Mouse (Mus musculus) embryonic facial prominence, embryonic 10.5 days (tissue): ENCODE results near the gene Plekhm1. TPM values are rescaled to one million over a fixed set of nuclear protein-coding genes. Genes with fewer than 3 reads are reported as not detected.

ENCODE experiments used
- DNase-seq: peaks from one replicate; pipeline ENCODE4 v3.0.0-alpha.2; 2017; ENCODE audit warnings: low spot score
- H3K27ac ChIP-seq: fragments of 300-500 bp; sonication (generic); replicated peaks from 2 replicates; pipeline ENCODE4 v1.5.1; 2016; ENCODE audit warnings: mild to moderate bottlenecking
- H3K27me3 ChIP-seq: fragments of 300-500 bp; sonication (generic); replicated peaks from 2 replicates; pipeline ENCODE4 v1.6.1; 2016; ENCODE audit warnings: low read depth, mild to moderate bottlenecking; ENCODE audit not compliant: poor library complexity, severe bottlenecking
- H3K36me3 ChIP-seq: fragments of 300-500 bp; sonication (generic); replicated peaks from 2 replicates; pipeline ENCODE4 v1.6.1; 2016; ENCODE audit warnings: mild to moderate bottlenecking, moderate library complexity
- H3K4me1 ChIP-seq: fragments of 300-500 bp; sonication (generic); 2 replicates; pipeline ENCODE4 v1.6.1; 2016
- H3K4me3 ChIP-seq: fragments of 300-500 bp; sonication (generic); 2 replicates; pipeline ENCODE4 v1.5.1; 2016; ENCODE audit warnings: mild to moderate bottlenecking, moderate library complexity
- H3K9me3 ChIP-seq: fragments of 300-500 bp; sonication (generic); 2 replicates; pipeline ENCODE4 v1.6.1; 2016; ENCODE audit warnings: mild to moderate bottlenecking
- WGBS: fragments of 180-500 bp; shearing (Covaris S2); methylation state at CpG from one replicate; pipeline ENCODE4 v1.1.7; 2016; 5-methylcytosine and 5-hydroxymethylcytosine counted together
- polyA plus RNA-seq: library from polyadenylated mRNA; unstranded; fragments of >200 nt; fragmentation: Nextera tagmentation; extraction: Ambion mirVana; gene quantifications from 2 replicates; pipeline ENCODE4 v1.2.1, GENCODE M21; 2016

Gene Plekhm1
- polyA plus RNA-seq, 1 experiment from 2014 or later: 8.1 TPM

GRCm38 (mm10) chr11:103343881-103344280, 68.6 kb downstream of the Plekhm1 start:
- H3K9me3 ChIP-seq: no peaks in the 10 kb centered on the region
- H3K4me3 ChIP-seq: no peak overlapping the region
- H3K4me1 ChIP-seq: peaks cover 24% of the 10 kb centered on the region
- WGBS: 94% methylated on average over 1 of the region's 1 CpGs
- no peaks in the 10 kb centered on the region for H3K36me3 ChIP-seq
- H3K27ac ChIP-seq: 0 out of 2 replicates have a peak overlapping the region, but pooled peaks have one; percentile 10
- 0 out of 2 replicates have a peak, but pooled peaks cover 4% of the 10 kb centered on the region for H3K27me3 ChIP-seq
- DNase-seq: no peak

GRCm38 (mm10) chr11:103343063-103343462, 69.4 kb downstream of the Plekhm1 start:
- H3K27me3 ChIP-seq: 0 out of 2 replicates have a peak, but pooled peaks cover 4% of the 10 kb centered on the region
- H3K36me3 ChIP-seq: no peaks in the 10 kb centered on the region
- peaks cover 24% of the 10 kb centered on the region for H3K4me1 ChIP-seq
- 83% methylated on average over 6 of the region's 6 CpGs for WGBS
- no peak for DNase-seq
- no peak overlapping the region for H3K27ac ChIP-seq
- H3K4me3 ChIP-seq: no peak overlapping the region
- no peaks in the 10 kb centered on the region for H3K9me3 ChIP-seq

DNA sequence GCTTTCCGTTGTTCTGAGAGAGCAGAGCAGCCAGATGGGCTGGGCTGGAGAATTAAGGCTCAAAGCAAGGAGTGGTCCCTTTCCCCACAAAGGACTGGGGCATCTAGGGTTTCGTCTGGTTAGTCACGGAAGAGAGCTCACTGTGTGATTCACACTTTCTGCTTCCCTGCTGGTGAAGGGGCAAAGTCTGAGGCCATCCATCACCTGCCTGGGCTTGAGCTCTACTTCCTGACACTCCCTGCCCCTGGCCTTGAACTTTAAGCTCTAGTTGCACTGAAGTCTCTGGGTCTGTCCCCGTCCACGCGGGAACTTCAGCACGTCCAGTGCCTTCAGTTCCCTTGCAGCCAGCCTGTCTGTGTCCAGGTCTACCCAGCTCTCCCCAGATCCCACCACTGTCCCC, 71.8 kb downstream of the Plekhm1 start:
- H3K36me3 ChIP-seq: no peaks in the 10 kb centered on the region
- H3K27me3 ChIP-seq: peaks cover 12% of the 10 kb centered on the region
- H3K4me3 ChIP-seq: no peak overlapping the region
- no peaks in the 10 kb centered on the region for H3K9me3 ChIP-seq
- H3K27ac ChIP-seq: no peak overlapping the region
- 49% methylated on average over 7 of the region's 7 CpGs for WGBS
- no peak for DNase-seq
- peaks cover 19% of the 10 kb centered on the region for H3K4me1 ChIP-seq

GRCm38 (mm10) chr11:103340130-103340529, 72.4 kb downstream of the Plekhm1 start:
- H3K4me3 ChIP-seq: peak overlapping the region; percentile 23; the same call in 1 of the 2 replicates
- H3K27ac ChIP-seq: no peak overlapping the region
- H3K4me1 ChIP-seq: peaks cover 19% of the 10 kb centered on the region
- peaks cover 17% of the 10 kb centered on the region for H3K27me3 ChIP-seq
- DNase-seq: no peak
- H3K36me3 ChIP-seq: no peaks in the 10 kb centered on the region
- no peaks in the 10 kb centered on the region for H3K9me3 ChIP-seq
- WGBS: 74% methylated on average over 19 of the region's 19 CpGs

DNA sequence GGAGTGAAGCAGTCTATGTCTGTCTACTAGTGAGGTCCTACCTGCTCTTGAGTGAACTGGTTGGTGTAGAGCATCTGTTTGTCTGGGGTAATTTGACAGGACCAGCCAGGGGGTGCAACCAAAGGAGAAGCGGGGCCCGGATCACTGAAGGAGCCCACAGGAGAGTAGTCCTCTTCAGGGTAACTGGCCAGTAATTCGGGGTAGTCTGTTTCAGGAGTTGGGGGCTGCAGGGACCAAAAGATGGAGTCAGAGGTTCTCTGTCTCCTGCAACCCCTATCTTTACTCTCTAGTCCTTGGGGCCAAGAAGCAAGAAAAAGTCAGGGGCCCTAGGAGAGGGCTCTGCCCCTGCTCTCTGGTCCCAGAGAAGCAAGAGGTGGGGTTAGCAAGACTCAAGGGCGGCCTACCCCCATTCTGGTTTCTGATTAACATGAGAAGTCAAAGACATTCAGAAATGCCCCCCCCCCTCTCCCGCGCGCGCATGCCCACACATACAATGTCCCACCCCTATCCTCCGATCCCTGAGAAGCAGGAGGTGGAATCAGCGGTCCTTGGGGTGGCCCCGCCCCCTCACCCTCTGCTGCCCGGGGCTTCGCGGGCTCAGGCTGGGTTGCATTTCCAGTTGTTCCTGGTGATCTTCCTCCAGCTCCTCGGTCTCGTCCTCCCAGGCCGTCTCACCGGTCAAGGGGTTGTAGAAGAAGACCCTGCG, 72.9 kb downstream of the Plekhm1 start:
- DNase-seq: peak; percentile 54
- H3K4me1 ChIP-seq: peaks cover 19% of the 10 kb centered on the region
- H3K9me3 ChIP-seq: no peaks in the 10 kb centered on the region
- H3K27me3 ChIP-seq: peaks cover 23% of the 10 kb centered on the region
- WGBS: 39% methylated on average over 19 of the region's 19 CpGs
- H3K36me3 ChIP-seq: no peaks in the 10 kb centered on the region
- H3K27ac ChIP-seq: no peak overlapping the region
- peak overlapping the region; percentile 23; the same call in 1 of the 2 replicates for H3K4me3 ChIP-seq

- H3K4me1 ChIP-seq: peaks cover 24% of the 10 kb centered on the region
- 94% methylated on average over 6 of the region's 6 CpGs for WGBS
Measured at GRCm38 (mm10) chr11:103338671-103339070, 73.8 kb downstream of the Plekhm1 start.

GRCm38 (mm10) chr11:103338119-103338518, 74.4 kb downstream of the Plekhm1 start:
- Histone ChIP-seq H3K27ac (no peak overlapping the region), H3K9me3 (no peaks in the 10 kb centered on the region), H3K36me3 (no peaks in the 10 kb centered on the region), H3K4me3 (no peak overlapping the region), H3K27me3 (peaks cover 38% of the 10 kb centered on the region), H3K4me1 (peaks cover 29% of the 10 kb centered on the region)
- 81% methylated on average over 7 of the region's 7 CpGs for WGBS
- DNase-seq: no peak

More at GRCm38 (mm10) chr11:103338671-103339070, 73.8 kb downstream of the Plekhm1 start:
- Histone ChIP-seq H3K27me3 (peaks cover 32% of the 10 kb centered on the region), H3K36me3 (no peaks in the 10 kb centered on the region), H3K27ac (no peak overlapping the region), H3K9me3 (no peaks in the 10 kb centered on the region), H3K4me3 (no peak overlapping the region)
- DNase-seq: no peak

DNA sequence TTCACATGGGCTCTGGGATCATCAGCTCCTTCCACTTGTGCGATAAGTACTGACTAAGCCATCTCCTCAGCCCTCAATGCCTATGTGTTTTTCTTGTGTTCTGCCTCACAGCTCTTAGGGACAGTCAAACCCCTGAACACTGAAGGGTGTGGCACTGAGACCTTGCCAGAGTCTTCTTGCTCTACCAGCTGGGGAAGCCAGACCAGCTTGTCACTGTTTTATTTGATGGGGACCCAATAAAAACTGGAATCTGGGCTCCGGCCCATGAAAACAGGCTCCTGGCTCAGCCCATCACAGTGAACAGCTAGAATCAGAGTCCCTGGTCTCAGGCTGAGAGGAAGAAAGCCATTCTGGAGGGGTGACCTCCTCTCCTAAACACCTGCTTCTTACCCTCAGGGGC, 75.3 kb downstream of the Plekhm1 start:
- H3K27me3 ChIP-seq: peaks cover 47% of the 10 kb centered on the region

GRCm38 (mm10) chr11:103335561-103335960, 76.9 kb downstream of the Plekhm1 start:
- no peak for DNase-seq
- no peaks in the 10 kb centered on the region for H3K9me3 ChIP-seq
- no peaks in the 10 kb centered on the region for H3K36me3 ChIP-seq
- 84% methylated on average over 5 of the region's 5 CpGs for WGBS
- no peak overlapping the region for H3K4me3 ChIP-seq
- peaks cover 55% of the 10 kb centered on the region for H3K27me3 ChIP-seq
- peaks cover 33% of the 10 kb centered on the region for H3K4me1 ChIP-seq
- no peak overlapping the region for H3K27ac ChIP-seq

More for the DNA sequence above, 75.3 kb downstream of the Plekhm1 start:
- 96% methylated on average over 2 of the region's 2 CpGs for WGBS
- no peak overlapping the region for H3K4me3 ChIP-seq
- no peak overlapping the region for H3K27ac ChIP-seq
- no peaks in the 10 kb centered on the region for H3K9me3 ChIP-seq
- H3K36me3 ChIP-seq: no peaks in the 10 kb centered on the region
- no peak for DNase-seq
- H3K4me1 ChIP-seq: peaks cover 37% of the 10 kb centered on the region

GRCm38 (mm10) chr11:103334925-103335324, 77.6 kb downstream of the Plekhm1 start:
- Histone ChIP-seq H3K36me3 (no peaks in the 10 kb centered on the region), H3K4me3 (no peak overlapping the region), H3K27me3 (peaks cover 51% of the 10 kb centered on the region), H3K4me1 (peaks cover 27% of the 10 kb centered on the region), H3K27ac (no peak overlapping the region), H3K9me3 (no peaks in the 10 kb centered on the region)
- DNase-seq: no peak
- 86% methylated on average over 9 of the region's 9 CpGs for WGBS

- H3K36me3 ChIP-seq: no peaks in the 10 kb centered on the region
- WGBS: 15% methylated on average over 40 of the region's 40 CpGs
- no peak overlapping the region for H3K27ac ChIP-seq
- H3K4me3 ChIP-seq: peak overlapping the region; percentile 45
- peak; percentile 74 for DNase-seq
- H3K27me3 ChIP-seq: peaks cover 51% of the 10 kb centered on the region
- peaks cover 21% of the 10 kb centered on the region for H3K4me1 ChIP-seq
- H3K9me3 ChIP-seq: no peaks in the 10 kb centered on the region
Measured at GRCm38 (mm10) chr11:103333719-103334398, 78.6 kb downstream of the Plekhm1 start.

- Histone ChIP-seq H3K36me3 (no peaks in the 10 kb centered on the region), H3K4me1 (peaks cover 21% of the 10 kb centered on the region), H3K4me3 (peak overlapping the region; percentile 45), H3K9me3 (no peaks in the 10 kb centered on the region), H3K27ac (no peak overlapping the region), H3K27me3 (peaks cover 51% of the 10 kb centered on the region)
- peak; percentile 34 for DNase-seq
- 29% methylated on average over 34 of the region's 34 CpGs for WGBS
Measured at GRCm38 (mm10) chr11:103332890-103333651, 79.4 kb downstream of the Plekhm1 start.
